ENCODE assay signal across 8 mouse cellular contexts in the genomic region with DNA sequence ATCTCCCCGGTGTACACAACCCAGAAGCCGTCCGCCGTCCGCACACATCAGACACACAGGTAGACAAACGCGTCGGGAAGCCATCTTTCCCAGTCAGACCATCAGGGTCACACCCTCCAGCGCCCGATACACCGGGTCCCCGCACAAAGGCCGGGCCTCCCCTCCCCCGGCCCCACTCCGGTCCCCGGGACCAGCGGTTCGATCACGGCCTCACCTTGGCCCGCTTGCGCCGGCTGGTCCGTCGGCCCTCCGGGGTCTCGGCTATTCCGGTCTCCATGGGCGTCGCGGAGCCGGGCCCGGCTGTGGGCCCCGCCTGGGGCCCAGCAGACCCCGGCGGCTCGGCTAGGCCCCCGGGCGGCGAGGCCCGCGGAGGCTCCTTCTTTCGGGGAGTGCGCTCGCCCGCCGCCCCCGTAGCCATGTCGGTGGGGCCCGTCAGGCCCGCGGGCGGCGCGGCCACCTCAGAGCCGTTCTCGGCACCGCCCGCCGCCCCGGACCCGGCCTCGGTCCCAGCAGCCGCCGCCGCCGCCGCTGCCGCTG. TPM values are rescaled to one million over a fixed set of nuclear protein-coding genes. Genes with fewer than 3 reads are reported as not detected.
DNase-seq lines count a peak whose midpoint lies in the region; ATAC-seq and TF ChIP-seq lines count a peak whose summit lies in the region.

No protein-coding gene starts in this region.

- WGBS in heart, embryonic 10.5 days: under 1% methylated on average over 68 of the region's 68 CpGs
- WGBS in kidney, postnatal 0 days: 1% methylated on average over 62 of the region's 68 CpGs
- under 1% methylated on average over 67 of the region's 68 CpGs for WGBS in lung, adult 2 months

- H3K4me1 ChIP-seq in heart, embryonic 10.5 days: peaks cover 15% of the 10 kb centered on the region
- H3K4me1 ChIP-seq in kidney, postnatal 0 days (replicated peaks; ENCODE audit: insufficient read depth, low read length): peaks cover 6% of the 10 kb centered on the region
- H3K4me1 ChIP-seq in lung, adult 2 months (ENCODE audit: control insufficient read depth, insufficient read depth, low read length): peaks cover 11% of the 10 kb centered on the region

- no peak for TF ChIP-seq POLR2A in lung, adult 2 months (IDR thresholded peaks at IDR 0.05; ENCODE audit: borderline replicate concordance, extremely low read depth, low read depth, low read length)

- peak overlapping the region; percentile 99 for H3K9ac ChIP-seq in kidney, postnatal 0 days (ENCODE audit: low read depth, low read length)

- H3K27ac ChIP-seq in heart, embryonic 10.5 days: peak overlapping the region; percentile 99
- H3K27ac ChIP-seq in kidney, postnatal 0 days: peak overlapping the region; percentile 91

- H3K4me2 ChIP-seq in kidney, postnatal 0 days (ENCODE audit: low read length): peak overlapping the region; percentile 56

- ATAC-seq in kidney, postnatal 0 days (replicated peaks; ENCODE audit: low FRiP score, low read depth): peak; percentile 70

- H3K9me3 ChIP-seq in heart, embryonic 10.5 days: no peaks in the 10 kb centered on the region
- H3K9me3 ChIP-seq in kidney, postnatal 0 days (replicated peaks; ENCODE audit: low read length): no peaks in the 10 kb centered on the region

- no peaks in the 10 kb centered on the region for H3K27me3 ChIP-seq in heart, embryonic 10.5 days (ENCODE audit: insufficient read depth, poor library complexity, severe bottlenecking)
- H3K27me3 ChIP-seq in kidney, postnatal 0 days (ENCODE audit: insufficient read depth, low read length): no peaks in the 10 kb centered on the region

- no peak for TF ChIP-seq CTCF in kidney, postnatal 0 days (IDR thresholded peaks at IDR 0.05; ENCODE audit: low read depth)
- TF ChIP-seq CTCF in lung, adult 2 months (IDR thresholded peaks at IDR 0.05; ENCODE audit: insufficient read depth, low read length): no peak

- peak; percentile 34 to 50 for DNase-seq in CD8-positive naive resting alpha-beta T cell, adult 2 months (ENCODE audit: low read depth in 2 of 2, low spot score in 2 of 2)
- DNase-seq in adrenal gland, adult 2 months: peak; percentile 75
- DNase-seq in embryo, embryonic 9.5 days (ENCODE audit: extremely low spot score): peak; percentile 70
- DNase-seq in heart, embryonic 10.5 days (ENCODE audit: low spot score): peak; percentile 83
- DNase-seq in kidney, postnatal 0 days (ENCODE audit: low spot score): peak; percentile 55
- DNase-seq in lung, adult 2 months: peak; percentile 67
- peak; percentile 34 for DNase-seq in ovary, postnatal 14 days (ENCODE audit: low spot score)
- DNase-seq in urinary bladder, postnatal 25 days (ENCODE audit: low spot score): peak; percentile 36

- peak overlapping the region; percentile 100 for H3K4me3 ChIP-seq in heart, embryonic 10.5 days
- H3K4me3 ChIP-seq in kidney, postnatal 0 days (replicated peaks; ENCODE audit: low read depth, low read length): peak overlapping the region; percentile 97
- peak overlapping the region; percentile 60 for H3K4me3 ChIP-seq in lung, adult 2 months (replicated peaks; ENCODE audit: extremely low read depth, low read depth, low read length)

- peaks cover 4% of the 10 kb centered on the region; the same call in 1 of the 2 replicates for H3K36me3 ChIP-seq in heart, embryonic 10.5 days
- no peaks in the 10 kb centered on the region for H3K36me3 ChIP-seq in kidney, postnatal 0 days (ENCODE audit: insufficient read depth, low read length)

RNA-seq across cellular contexts. Expression of gene Kdm1a, which starts 0.4 kb away (rescaled TPM):
- total RNA-seq in adrenal gland, adult 2 months (2021): 10 to 100 TPM; 37.5 to 42.5 TPM
- 12.0 and 12.4 TPM in 2 replicates for polyA plus RNA-seq in adrenal gland, adult 2 months (2012; rRNA removed)
- 31.5 and 50.1 TPM in 2 replicates for polyA plus RNA-seq in heart, embryonic 10.5 days (2016; fragmentation: Nextera tagmentation; extraction: Ambion mirVana)
- 28.8 TPM in 2 replicates for polyA plus RNA-seq in kidney, postnatal 0 days (2015; fragmentation: Nextera tagmentation; extraction: Ambion mirVana)
- 21.3 and 24.5 TPM in 2 replicates for polyA plus RNA-seq in lung, adult 2 months (2012; rRNA removed)

RNA-seq across cellular contexts. Expression of gene Tex46, which starts 8.2 kb away (rescaled TPM):
- not detected for total RNA-seq in adrenal gland, adult 2 months (2021)
- not detected in 2 replicates for polyA plus RNA-seq in adrenal gland, adult 2 months (2012; rRNA removed)
- polyA plus RNA-seq in heart, embryonic 10.5 days (2016; fragmentation: Nextera tagmentation; extraction: Ambion mirVana): not detected in 2 replicates
- polyA plus RNA-seq in kidney, postnatal 0 days (2015; fragmentation: Nextera tagmentation; extraction: Ambion mirVana): not detected in 2 replicates
- polyA plus RNA-seq in lung, adult 2 months (2012; rRNA removed): not detected in 2 replicates

RNA-seq across cellular contexts. Expression of gene Lactbl1, which starts 20.3 kb away (rescaled TPM):
- not detected for total RNA-seq in adrenal gland, adult 2 months (2021)
- 0.06 TPM in 1 of 2 replicates, not detected in the other for polyA plus RNA-seq in adrenal gland, adult 2 months (2012; rRNA removed)
- polyA plus RNA-seq in heart, embryonic 10.5 days (2016; fragmentation: Nextera tagmentation; extraction: Ambion mirVana): not detected in 2 replicates
- not detected in 2 replicates for polyA plus RNA-seq in kidney, postnatal 0 days (2015; fragmentation: Nextera tagmentation; extraction: Ambion mirVana)
- polyA plus RNA-seq in lung, adult 2 months (2012; rRNA removed): 0.05 and 0.07 TPM in 2 replicates

Comparison
In these comparisons a context has a peak if more than half of its experiments do, and no peak if none do; other contexts are left out.
1. Peak in every context shown above with its lines: DNase-seq, ATAC-seq, H3K4me3 ChIP-seq and H3K27ac ChIP-seq.